Mouse (Mus musculus) ES-E14 (cell line): ENCODE measurements around the gene Tnfaip8l1. TPM values are rescaled to one million over a fixed set of nuclear protein-coding genes. Genes with fewer than 3 reads are reported as not detected.

ENCODE experiments used
- DNase-seq: peaks from one replicate; pipeline ENCODE4 v3.0.0-alpha.2; 2013; ENCODE audit warnings: low read depth, low spot score
- H3K27ac ChIP-seq: 2 replicates; pipeline ENCODE4 v1.5.1; 2012; ENCODE audit warnings: low read depth, mild to moderate bottlenecking, low read length, moderate library complexity, mixed read lengths; ENCODE audit not compliant: poor library complexity, insufficient read depth, severe bottlenecking
- H3K36me3 ChIP-seq: 2 replicates; pipeline ENCODE4 v1.6.1; 2012; ENCODE audit warnings: mild to moderate bottlenecking, low read length, moderate library complexity, mixed read lengths; ENCODE audit not compliant: control insufficient read depth, poor library complexity, insufficient read depth, severe bottlenecking
- H3K4me1 ChIP-seq, 2 experiments: fragments of 150-350 bp in 1 of 2; sonication (generic) in 1 of 2; 2 replicates each; pipeline ENCODE4 v1.6.1; 2012; ENCODE audit warnings: low read length in 2 of 2, mild to moderate bottlenecking in 1 of 2, mixed read lengths in 1 of 2; ENCODE audit not compliant: control insufficient read depth in 2 of 2, insufficient read depth in 2 of 2, poor library complexity in 1 of 2
- H3K4me3 ChIP-seq, 2 experiments: fragments of 150-350 bp in 1 of 2; sonication (generic) in 1 of 2; 2 replicates each; pipeline ENCODE4 v1.5.1; 2012; ENCODE audit warnings: low read length in 2 of 2, low read depth in 1 of 2, mild to moderate bottlenecking in 1 of 2, mixed read lengths in 1 of 2; ENCODE audit not compliant: insufficient read depth in 1 of 2, poor library complexity in 1 of 2, severe bottlenecking in 1 of 2
- H3K9ac ChIP-seq: 2 replicates; pipeline ENCODE4 v1.6.1; 2012; ENCODE audit warnings: low read depth, mild to moderate bottlenecking, low read length, mixed read lengths; ENCODE audit not compliant: poor library complexity, insufficient read depth, severe bottlenecking
- H3K9me3 ChIP-seq: fragments of 150-350 bp; sonication (generic); 2 replicates; pipeline ENCODE4 v1.6.1; 2012; ENCODE audit warnings: low read depth, mild to moderate bottlenecking, low read length; ENCODE audit not compliant: control insufficient read depth, insufficient read depth
- CHD2 ChIP-seq: IDR thresholded peaks from 2 replicates; pipeline ENCODE4 v1.6.1; 2014; ENCODE audit warnings: mild to moderate bottlenecking, low read depth, low read length, inconsistent platforms
- HCFC1 ChIP-seq: IDR thresholded peaks from 2 replicates; pipeline ENCODE4 v1.6.1; 2012; ENCODE audit warnings: low read length, inconsistent platforms, borderline replicate concordance; ENCODE audit not compliant: insufficient read depth
- MAFK ChIP-seq: IDR thresholded peaks from 2 replicates; pipeline ENCODE4 v1.6.1; 2014; ENCODE audit warnings: mild to moderate bottlenecking, low read depth, low read length, inconsistent platforms; ENCODE audit not compliant: insufficient read depth
- ZC3H11A ChIP-seq: IDR thresholded peaks from 2 replicates; pipeline ENCODE4 v1.6.1; 2012; ENCODE audit warnings: low read depth, mild to moderate bottlenecking, inconsistent platforms, low read length, borderline replicate concordance
- ZNF384 ChIP-seq: IDR thresholded peaks from 2 replicates; pipeline ENCODE4 v1.6.1; 2012; ENCODE audit warnings: low read depth, low read length, inconsistent platforms
- in situ Hi-C, 2 experiments: fragments of 600-800 bp; cut with MboI; formaldehyde crosslinking; loops; one replicate each; pipeline ENCODE4 v1.15.1; 2025; ENCODE audit warnings: low sequenced_read_pairs in 2 of 2, inconsistent platforms in 1 of 2; ENCODE audit not compliant: unreplicated experiment in 2 of 2
- total RNA-seq: library from RNA; depleted of rRNA; stranded (reverse); fragments of 300-350 nt; gene quantifications from 2 replicates; pipeline ENCODE4 v1.2.3, GENCODE M21; 2012

Tnfaip8l1 gene
- total RNA-seq, 1 experiment, result 1.3 TPM

DNA sequence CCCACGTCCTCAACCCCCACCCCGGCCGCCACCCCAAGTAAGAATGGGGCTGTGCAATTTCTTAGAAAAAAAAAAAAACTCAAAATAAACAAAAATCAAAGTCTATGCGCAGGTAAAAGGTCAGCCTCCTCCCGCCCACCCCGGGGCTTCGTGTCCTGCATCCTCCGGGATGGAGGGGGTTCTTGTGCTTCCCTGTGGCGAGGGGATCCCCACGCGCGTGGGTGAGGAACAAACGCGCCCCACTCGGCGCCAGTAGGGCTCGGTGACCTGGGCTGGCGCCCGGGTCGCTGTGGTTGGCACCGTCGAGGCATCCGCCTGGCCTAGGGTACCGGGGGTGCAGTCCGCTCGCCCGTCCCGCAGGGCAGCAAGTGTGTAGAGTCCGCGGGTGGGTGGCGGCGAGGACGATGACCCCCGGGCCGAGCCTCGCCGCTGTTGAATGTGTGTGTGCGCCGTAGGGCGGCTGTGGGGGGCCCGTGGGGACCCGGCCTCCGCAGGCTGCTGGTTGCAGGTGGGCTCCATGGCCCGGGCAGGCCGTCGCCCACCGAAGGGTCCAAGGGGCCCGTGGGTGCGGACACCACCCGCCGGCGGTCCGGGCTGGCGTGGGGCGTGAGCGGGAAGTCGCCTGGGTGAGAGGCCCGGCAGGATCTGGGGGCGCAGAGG lies 38.5 kb upstream of the Tnfaip8l1 start:
- DNase-seq, result no peak
- TF ChIP-seq ZC3H11A (no peak), MAFK (no peak), HCFC1 (no peak), ZNF384 (no peak), CHD2 (no peak)
- Histone ChIP-seq H3K4me1 (peaks cover 0 to 2% of the 10 kb centered on the region in 2 experiments; a peak in 1 of 4 replicates), H3K36me3 (no peaks in the 10 kb centered on the region), H3K4me3 (peak overlapping the region; percentile 60 to 62), H3K27ac (no peak overlapping the region), H3K9me3 (no peaks in the 10 kb centered on the region), H3K9ac (peak overlapping the region; percentile 46)
- in situ Hi-C loops, result no loop called here

- Histone ChIP-seq H3K9me3 (no peaks in the 10 kb centered on the region), H3K4me1 (peaks cover 0 to 2% of the 10 kb centered on the region in 2 experiments; a peak in 1 of 4 replicates), H3K36me3 (no peaks in the 10 kb centered on the region), H3K27ac (no peak overlapping the region), H3K9ac (peak overlapping the region; percentile 46), H3K4me3 (peak overlapping the region; percentile 60 to 62)
- peak; percentile 77 for DNase-seq
- in situ Hi-C loops, result no loop called here
- TF ChIP-seq ZNF384, result peak; percentile 99
- TF ChIP-seq MAFK, result no peak
- TF ChIP-seq ZC3H11A, result peak; percentile 15; the same call in 1 of the 2 replicates
Measured at GRCm38 (mm10) chr17:56124377-56125275, 37.7 kb upstream of the Tnfaip8l1 start.

GRCm38 (mm10) chr17:56125276-56125630 lies 37.0 kb upstream of the Tnfaip8l1 start:
- no peak for TF ChIP-seq MAFK
- TF ChIP-seq ZNF384, result no peak
- TF ChIP-seq CHD2, result no peak
- no peak for TF ChIP-seq HCFC1
- TF ChIP-seq ZC3H11A, result no peak
- DNase-seq, result no peak
- no peaks in the 10 kb centered on the region for H3K9me3 ChIP-seq
- H3K4me1 ChIP-seq, result peaks cover 0 to 2% of the 10 kb centered on the region in 2 experiments; a peak in 1 of 4 replicates
- H3K36me3 ChIP-seq, result no peaks in the 10 kb centered on the region
- H3K27ac ChIP-seq, result no peak overlapping the region
- no peak overlapping the region for H3K4me3 ChIP-seq
- no peak overlapping the region for H3K9ac ChIP-seq
- in situ Hi-C loops, result no loop called here

GRCm38 (mm10) chr17:56126175-56126574 lies 36.1 kb upstream of the Tnfaip8l1 start:
- in situ Hi-C loops, result no loop called here
- peaks cover 0 to 2% of the 10 kb centered on the region in 2 experiments; a peak in 1 of 4 replicates for H3K4me1 ChIP-seq
- H3K9me3 ChIP-seq, result no peaks in the 10 kb centered on the region
- no peak for DNase-seq
- H3K27ac ChIP-seq, result no peak overlapping the region
- H3K4me3 ChIP-seq, result no peak overlapping the region
- no peaks in the 10 kb centered on the region for H3K36me3 ChIP-seq
- TF ChIP-seq HCFC1 (no peak), CHD2 (no peak), ZNF384 (no peak), ZC3H11A (no peak), MAFK (no peak)
- no peak overlapping the region for H3K9ac ChIP-seq
